Mouse (Mus musculus) telencephalon, adult 2 months (tissue): Measurements from ENCODE around the gene Crip2.

Experiments used
- DNase-seq: peaks from one replicate; pipeline ENCODE4 v3.0.0-alpha.2; 2011; ENCODE audit warnings: low read depth, low spot score

Gene Crip2

DNA sequence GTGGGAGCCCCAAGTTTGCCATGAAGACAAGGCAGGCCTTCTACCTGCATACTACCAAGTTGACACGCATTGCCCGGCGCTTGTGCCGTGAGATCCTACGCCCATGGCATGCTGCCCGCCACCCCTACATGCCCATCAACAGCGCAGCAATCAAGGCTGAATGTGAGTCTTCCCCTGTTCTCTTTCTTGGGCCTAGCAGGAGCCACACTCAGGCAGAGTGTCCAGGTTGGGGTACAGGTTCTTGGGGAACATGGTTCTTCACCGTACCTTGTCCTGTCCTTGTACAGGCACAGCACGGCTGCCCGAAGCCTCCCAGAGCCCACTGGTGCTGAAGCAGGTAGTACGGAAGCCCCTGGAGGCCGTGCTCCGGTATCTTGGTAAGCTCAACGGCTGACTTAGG lies 8.4 kb upstream of the Crip2 start:
- no peak for DNase-seq

DNA sequence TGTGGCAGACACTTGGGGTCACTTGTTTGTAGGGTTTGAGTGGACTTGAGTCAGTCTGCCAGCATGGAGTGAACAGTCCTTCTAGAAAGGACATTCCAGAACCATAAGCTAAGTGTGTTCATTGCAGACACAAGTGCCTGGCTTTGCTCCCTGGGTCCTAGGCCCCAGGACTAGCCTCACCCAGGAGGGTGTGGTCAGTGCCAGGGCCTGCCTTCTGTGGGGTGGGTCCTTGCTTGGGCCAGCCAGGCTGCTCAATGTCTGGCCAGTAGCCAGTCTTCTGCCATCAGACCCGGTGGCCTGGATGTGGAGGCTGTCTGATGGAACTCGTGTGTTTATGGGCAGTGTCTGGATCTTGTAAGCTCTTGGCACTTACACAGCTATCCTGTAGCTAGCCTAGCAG lies 7.5 kb upstream of the Crip2 start:
- DNase-seq, result no peak

GRCm38 (mm10) chr12:113133260-113133659 lies 6.8 kb upstream of the Crip2 start:
- no peak for DNase-seq

- no peak for DNase-seq
These were observed 6.1 kb upstream of the Crip2 start for GRCm38 (mm10) chr12:113133861-113134403.

DNA sequence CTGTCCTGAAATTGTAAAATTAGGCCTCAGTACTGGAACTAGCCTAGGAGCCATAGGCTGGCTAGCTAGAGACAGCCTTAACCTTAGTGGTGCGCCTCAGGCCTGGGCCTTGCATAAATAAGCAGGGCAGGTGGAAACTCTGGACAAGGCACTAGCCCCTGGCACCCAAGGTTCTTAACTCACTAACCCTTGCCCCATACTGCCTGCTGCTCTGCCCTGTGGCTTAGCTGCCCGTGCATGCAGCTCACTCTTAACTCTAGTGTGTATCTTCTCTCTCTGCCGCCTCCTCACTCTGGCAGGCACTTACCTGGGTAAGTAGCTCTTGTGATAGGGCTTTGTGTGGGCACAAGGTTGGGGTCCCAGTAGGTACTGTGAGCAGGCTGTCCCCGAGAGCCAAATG lies 5.5 kb upstream of the Crip2 start:
- no peak for DNase-seq

- DNase-seq, result no peak
These were observed 4.6 kb upstream of the Crip2 start for GRCm38 (mm10) chr12:113135401-113135800.

GRCm38 (mm10) chr12:113136492-113137020 lies 3.5 kb upstream of the Crip2 start:
- no peak for DNase-seq

GRCm38 (mm10) chr12:113137260-113138213 lies 2.5 kb upstream of the Crip2 start:
- DNase-seq, result no peak

DNA sequence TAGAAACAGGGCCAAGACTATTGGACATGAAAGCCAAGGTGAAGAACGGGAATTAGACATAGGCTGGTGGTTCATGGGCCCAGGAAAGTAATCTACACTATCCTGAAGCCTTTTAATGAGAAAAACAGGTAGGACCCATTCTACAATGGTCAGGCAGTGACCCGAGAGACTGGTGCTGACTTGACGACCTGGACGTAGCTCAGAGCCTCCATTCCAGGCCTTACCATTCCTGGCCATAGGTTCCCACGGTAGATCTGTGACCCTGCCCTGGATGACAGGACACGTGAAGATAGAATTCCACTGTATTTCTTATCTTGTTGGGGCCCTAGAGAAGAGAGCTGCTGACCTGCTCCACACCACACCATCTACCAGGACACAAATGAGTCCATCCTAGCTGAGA lies 1.7 kb upstream of the Crip2 start:
- no peak for DNase-seq

DNA sequence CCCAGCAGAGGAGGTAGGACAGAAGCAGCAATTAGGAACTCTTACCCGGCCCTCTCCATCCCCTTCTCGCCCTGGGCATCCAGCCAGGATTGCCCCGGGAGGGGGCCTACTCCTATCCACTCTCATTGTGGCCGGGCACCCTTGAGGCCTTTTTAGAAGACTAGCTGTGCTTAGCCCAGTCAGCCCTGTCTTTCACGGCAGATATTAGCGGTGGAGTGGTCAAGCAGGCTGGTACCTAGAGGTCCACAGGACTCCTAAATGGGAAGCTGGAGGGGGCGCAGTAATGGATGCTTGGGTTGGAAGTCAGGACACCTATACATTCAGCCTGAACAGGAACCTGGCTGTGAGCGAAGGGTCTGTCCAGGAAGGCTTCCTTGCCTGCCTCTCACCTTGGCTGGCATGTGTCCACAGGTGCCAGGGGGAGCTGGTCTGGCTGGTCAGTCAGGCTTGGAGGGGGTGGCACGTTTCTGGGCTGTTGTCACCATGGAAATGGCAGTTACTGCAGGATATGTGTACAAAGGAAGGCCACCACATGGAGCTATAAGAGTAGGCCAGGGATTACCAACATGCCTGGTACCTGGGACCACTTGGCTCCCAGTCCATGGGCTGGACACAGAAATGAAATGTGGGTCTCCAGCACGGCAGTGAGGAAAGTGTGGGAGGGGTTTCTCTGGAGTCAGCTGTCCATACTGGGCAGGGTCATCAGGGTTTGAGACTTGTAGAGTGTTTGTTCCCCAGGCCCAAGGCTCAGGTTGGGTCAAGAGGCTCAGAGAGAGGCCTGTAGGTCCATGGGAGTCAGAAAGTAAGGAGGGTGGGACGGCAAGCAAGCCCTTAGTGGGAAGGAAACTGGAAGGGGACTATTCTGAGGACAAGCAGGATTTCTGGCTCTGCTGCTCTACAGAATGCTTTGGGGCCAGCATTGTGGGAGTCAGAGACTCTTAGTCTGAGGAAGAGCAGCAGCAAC lies 853 bp upstream of the Crip2 start:
- no peak for DNase-seq

GRCm38 (mm10) chr12:113140616-113141411 lies 778 bp downstream of the Crip2 start:
- DNase-seq, result no peak

- DNase-seq, result no peak
These were observed 1.5 kb downstream of the Crip2 start for GRCm38 (mm10) chr12:113141531-113141973.

DNA sequence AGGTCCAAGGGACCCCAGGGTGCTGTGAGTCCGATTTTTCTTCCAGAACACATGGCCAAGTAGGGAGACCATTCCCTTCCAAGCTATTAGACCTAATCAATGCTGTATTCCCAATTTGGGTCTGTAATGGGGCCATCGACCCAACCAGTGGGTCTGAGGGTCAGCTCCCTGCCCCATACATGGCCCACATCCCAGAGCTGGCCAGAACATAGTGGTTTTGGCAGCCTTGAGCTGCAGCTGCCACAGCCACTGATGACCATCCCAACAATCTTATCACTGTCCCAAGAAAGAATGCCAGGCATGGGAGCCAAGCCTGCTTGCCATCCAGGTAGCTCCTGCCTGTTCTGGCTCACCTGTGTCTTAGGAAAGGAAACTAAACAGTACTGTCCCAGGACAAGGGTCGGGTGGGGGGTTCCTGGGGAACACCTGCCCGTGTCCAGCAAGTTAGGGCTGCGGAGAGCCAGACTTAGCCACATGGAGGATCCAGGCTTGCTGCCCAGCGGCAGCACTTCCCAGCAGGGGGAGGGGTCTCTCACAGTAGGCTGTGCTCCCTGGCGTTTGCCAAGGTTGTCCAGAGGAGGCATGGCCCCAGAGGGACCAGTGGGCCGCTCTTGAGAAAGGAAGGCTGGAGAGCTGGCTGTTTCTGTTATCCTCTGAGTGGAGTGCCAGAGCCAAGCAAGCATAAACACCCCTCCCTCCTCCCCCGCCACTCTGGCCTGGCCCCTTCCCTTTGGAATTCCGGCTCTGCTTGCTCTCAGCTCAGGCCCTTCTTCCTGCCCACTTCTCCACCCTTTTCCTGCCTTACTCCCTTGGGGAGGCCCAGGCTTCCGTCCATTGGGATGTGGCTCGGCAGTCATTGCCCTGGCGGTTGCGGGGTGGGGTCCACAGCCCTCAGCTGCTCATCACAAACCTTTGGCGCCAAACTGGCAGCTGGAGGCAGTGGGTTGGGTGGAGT lies 2.3 kb downstream of the Crip2 start:
- no peak for DNase-seq

- DNase-seq, result no peak
These were observed 3.1 kb downstream of the Crip2 start for GRCm38 (mm10) chr12:113143164-113143563.

DNA sequence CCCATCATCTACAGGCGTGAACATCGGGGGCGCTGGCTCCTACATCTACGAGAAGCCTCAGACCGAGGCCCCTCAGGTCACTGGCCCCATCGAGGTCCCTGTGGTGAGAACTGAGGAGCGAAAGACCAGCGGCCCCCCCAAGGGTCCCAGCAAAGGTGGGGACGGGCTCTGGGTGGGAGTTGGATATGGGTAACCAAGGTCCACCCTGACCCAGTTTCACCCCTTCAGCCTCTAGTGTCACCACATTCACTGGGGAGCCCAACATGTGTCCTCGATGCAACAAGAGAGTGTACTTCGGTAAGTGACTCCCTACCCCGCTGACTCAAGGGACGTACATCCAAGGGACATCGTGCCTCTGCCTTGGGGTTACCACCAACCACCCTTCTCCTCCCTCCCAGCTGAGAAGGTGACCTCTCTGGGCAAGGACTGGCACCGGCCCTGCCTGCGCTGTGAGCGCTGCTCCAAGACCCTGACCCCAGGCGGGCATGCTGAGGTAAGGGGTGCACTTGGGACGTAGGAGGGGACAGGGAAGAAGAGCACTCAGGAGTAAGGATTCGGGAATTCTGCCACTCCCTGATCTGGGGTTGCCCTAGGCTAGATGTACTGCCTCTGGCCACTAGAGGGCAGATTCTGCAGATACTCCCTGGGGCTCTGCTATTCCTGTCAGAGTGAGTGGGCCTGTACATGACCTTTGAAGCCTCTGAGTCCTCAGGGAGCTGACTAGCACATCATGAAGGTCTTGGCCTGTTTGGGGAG lies 4.1 kb downstream of the Crip2 start:
- DNase-seq, result no peak

- no peak for DNase-seq
These were observed 4.8 kb downstream of the Crip2 start for GRCm38 (mm10) chr12:113144886-113145285.

DNA sequence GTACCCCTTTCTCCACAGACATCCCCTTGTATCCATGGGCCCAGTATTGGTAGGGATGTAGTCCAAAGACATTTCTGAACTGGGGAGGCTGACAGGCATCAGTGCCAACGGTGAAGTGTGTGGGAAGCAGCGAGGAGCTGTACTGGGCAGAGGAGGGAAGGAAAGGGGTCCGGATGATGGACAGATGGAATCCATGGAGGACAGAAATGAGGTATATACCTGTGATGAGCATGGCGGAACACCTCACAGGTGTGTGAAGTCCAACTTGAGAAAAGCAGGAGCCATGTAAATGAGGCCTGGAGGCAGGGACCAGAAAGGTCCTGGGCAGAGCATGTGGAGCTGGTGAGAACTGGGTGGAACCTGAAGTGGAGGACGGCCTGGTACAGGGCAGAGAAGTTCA lies 5.6 kb downstream of the Crip2 start:
- DNase-seq, result no peak

DNA sequence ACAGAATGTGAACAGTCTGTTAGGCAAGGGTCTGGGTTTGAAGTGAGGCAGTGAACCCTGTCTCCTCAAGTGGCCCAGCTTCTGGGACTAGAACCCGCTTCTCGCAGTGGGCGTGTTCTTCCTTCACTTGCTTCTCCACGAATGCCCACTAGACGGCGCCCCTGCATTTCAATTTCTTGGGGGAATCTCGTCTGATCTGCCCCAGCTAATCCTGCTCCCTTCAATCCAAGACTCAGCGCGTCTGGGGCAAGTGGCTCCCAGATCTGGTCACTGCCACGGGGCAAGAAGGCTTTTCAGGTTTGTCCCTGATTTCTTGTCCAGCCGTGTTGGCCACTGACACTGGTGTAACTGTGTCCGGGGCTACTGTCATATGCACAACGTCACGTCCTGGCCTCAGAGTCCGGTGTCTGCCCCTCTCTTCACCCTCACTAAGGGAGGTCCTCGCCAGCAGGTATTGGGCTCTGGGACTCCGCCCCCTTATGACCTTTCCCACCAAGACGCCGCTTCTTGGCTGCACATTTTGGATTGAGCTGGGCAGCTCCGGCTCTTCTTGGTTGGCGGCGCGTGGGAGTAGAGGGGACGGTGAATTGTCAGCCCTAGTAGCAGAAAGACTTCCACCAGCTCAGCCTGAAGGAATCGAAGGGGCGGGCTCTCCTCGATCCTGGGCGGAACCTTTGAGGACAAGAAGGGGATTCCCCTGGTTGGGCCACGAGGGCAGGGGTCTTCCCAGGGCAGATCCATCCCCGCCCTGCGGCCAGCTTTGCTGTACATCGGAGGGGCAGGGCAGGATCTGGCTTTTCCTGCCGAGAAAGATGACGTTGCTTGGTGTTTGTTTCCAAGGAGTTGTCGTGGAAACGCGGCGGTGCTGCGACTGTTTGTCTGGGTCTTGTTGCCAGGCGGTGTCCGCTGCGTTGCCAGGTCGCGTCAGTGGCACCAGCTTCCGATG lies 6.3 kb downstream of the Crip2 start, which contains the start of gene Crip1:
TSS of gene Crip1 (plus strand) at position 205 of the 946 bp plus-strand sequence.
- DNase-seq, result no peak
